Mouse (Mus musculus) forebrain, embryonic 16.5 days (tissue): ENCODE measurements at regions not wholly inside any gene's neighbourhood (a gene's known extent, or its start where the extent isn't known, plus 50 kb on each side); places are given as distances from the start of the nearest gene placed in this dataset.

Experiments used
- ATAC-seq: fragments of 200-750 bp; cut with Nextera tagmentation; 2 replicates; pipeline ENCODE4 v1.8.0; 2017; ENCODE audit warnings: mild to moderate bottlenecking, moderate library complexity
- H3K27ac ChIP-seq: fragments of 300-500 bp; sonication (generic); 2 replicates; pipeline ENCODE4 v1.5.1; 2014; ENCODE audit warnings: low read length, control low read depth
- H3K27me3 ChIP-seq: fragments of 300-500 bp; sonication (generic); replicated peaks from 2 replicates; pipeline ENCODE4 v1.6.1; 2014; ENCODE audit warnings: low read length; ENCODE audit not compliant: control insufficient read depth, insufficient read depth
- H3K36me3 ChIP-seq: fragments of 300-500 bp; sonication (generic); 2 replicates; pipeline ENCODE4 v1.6.1; 2014; ENCODE audit not compliant: control insufficient read depth, insufficient read depth
- H3K4me1 ChIP-seq: fragments of 300-500 bp; sonication (generic); replicated peaks from 2 replicates; pipeline ENCODE4 v1.6.1; 2014; ENCODE audit warnings: low read length; ENCODE audit not compliant: control insufficient read depth, insufficient read depth
- H3K4me2 ChIP-seq: fragments of 300-500 bp; sonication (generic); 2 replicates; pipeline ENCODE4 v1.6.1; 2014; ENCODE audit warnings: mild to moderate bottlenecking, low read length, control low read depth
- H3K4me3 ChIP-seq: fragments of 300-500 bp; sonication (generic); replicated peaks from 2 replicates; pipeline ENCODE4 v1.5.1; 2014; ENCODE audit warnings: mild to moderate bottlenecking, low read length, control low read depth
- H3K9ac ChIP-seq: fragments of 300-500 bp; sonication (generic); replicated peaks from 2 replicates; pipeline ENCODE4 v1.6.1; 2014; ENCODE audit warnings: low read depth, low read length, control low read depth
- H3K9me3 ChIP-seq: fragments of 300-500 bp; sonication (generic); 2 replicates; pipeline ENCODE4 v1.6.1; 2016; ENCODE audit warnings: low read length; ENCODE audit not compliant: control insufficient read depth
- WGBS: fragments of 180-500 bp; shearing (Covaris S2); extraction: QIAGEN DNeasy Blood & Tissue Kit; methylation state at CpG from one replicate; pipeline ENCODE4 v1.1.7; 2014; 5-methylcytosine and 5-hydroxymethylcytosine counted together

- no peak overlapping the region for H3K4me3 ChIP-seq
- no peak for ATAC-seq
- no peaks in the 10 kb centered on the region for H3K36me3 ChIP-seq
- no peak overlapping the region for H3K4me2 ChIP-seq
- no peak overlapping the region for H3K9ac ChIP-seq
- H3K9me3 ChIP-seq: no peaks in the 10 kb centered on the region
- peaks cover 2% of the 10 kb centered on the region; the same call in 1 of the 2 replicates for H3K4me1 ChIP-seq
- no peak overlapping the region for H3K27ac ChIP-seq
- 19% methylated on average over 1 of the region's 1 CpGs for whole genome bisulfite sequencing
- no peaks in the 10 kb centered on the region for H3K27me3 ChIP-seq
Observed at GRCm38 (mm10) chr6:49523184-49523583, 127.8 kb downstream of the Stk31 start.

GRCm38 (mm10) chr6:49523696-49524095, 128.3 kb downstream of the Stk31 start:
- no peaks in the 10 kb centered on the region for H3K9me3 ChIP-seq
- no peak overlapping the region for H3K9ac ChIP-seq
- H3K4me1 ChIP-seq: peaks cover 2% of the 10 kb centered on the region; the same call in 1 of the 2 replicates
- H3K36me3 ChIP-seq: no peaks in the 10 kb centered on the region
- ATAC-seq: no peak
- H3K4me3 ChIP-seq: no peak overlapping the region
- H3K27me3 ChIP-seq: no peaks in the 10 kb centered on the region
- WGBS: 94% methylated on average over 7 of the region's 7 CpGs
- H3K27ac ChIP-seq: no peak overlapping the region
- no peak overlapping the region for H3K4me2 ChIP-seq

GRCm38 (mm10) chr6:49533956-49534355, 138.6 kb downstream of the Stk31 start:
- H3K27ac ChIP-seq: 0 out of 2 replicates have a peak overlapping the region, but pooled peaks have one; percentile 10
- H3K4me2 ChIP-seq: no peak overlapping the region
- no peak overlapping the region for H3K4me3 ChIP-seq
- H3K9me3 ChIP-seq: no peaks in the 10 kb centered on the region
- no peaks in the 10 kb centered on the region for H3K27me3 ChIP-seq
- 91% methylated on average over 7 of the region's 9 CpGs for WGBS
- H3K36me3 ChIP-seq: no peaks in the 10 kb centered on the region
- H3K4me1 ChIP-seq: 0 out of 2 replicates have a peak, but pooled peaks cover 3% of the 10 kb centered on the region
- no peak for ATAC-seq
- H3K9ac ChIP-seq: no peak overlapping the region

GRCm38 (mm10) chr6:49534551-49534950, 139.1 kb downstream of the Stk31 start:
- Histone ChIP-seq H3K36me3 (no peaks in the 10 kb centered on the region), H3K27me3 (no peaks in the 10 kb centered on the region), H3K9ac (no peak overlapping the region), H3K4me2 (no peak overlapping the region), H3K4me1 (0 out of 2 replicates have a peak, but pooled peaks cover 3% of the 10 kb centered on the region), H3K9me3 (no peaks in the 10 kb centered on the region), H3K27ac (peak overlapping the region; percentile 72), H3K4me3 (no peak overlapping the region)
- ATAC-seq: peak; percentile 68; the same call in 1 of the 2 replicates
- 43% methylated on average over 3 of the region's 3 CpGs for WGBS

GRCm38 (mm10) chr6:49544946-49545345, 149.5 kb downstream of the Stk31 start:
- Histone ChIP-seq H3K9me3 (no peaks in the 10 kb centered on the region), H3K9ac (no peak overlapping the region), H3K4me1 (no peaks in the 10 kb centered on the region), H3K36me3 (no peaks in the 10 kb centered on the region), H3K27ac (no peak overlapping the region), H3K4me2 (no peak overlapping the region), H3K27me3 (no peaks in the 10 kb centered on the region), H3K4me3 (no peak overlapping the region)
- WGBS: 89% methylated on average over 7 of the region's 7 CpGs
- no peak for ATAC-seq

- no peak overlapping the region for H3K4me3 ChIP-seq
- no peaks in the 10 kb centered on the region for H3K9me3 ChIP-seq
- no peaks in the 10 kb centered on the region for H3K27me3 ChIP-seq
- no peak overlapping the region for H3K4me2 ChIP-seq
- no peak for ATAC-seq
- 85% methylated on average over 10 of the region's 10 CpGs for WGBS
- no peak overlapping the region for H3K9ac ChIP-seq
- H3K36me3 ChIP-seq: no peaks in the 10 kb centered on the region
- no peak overlapping the region for H3K27ac ChIP-seq
- H3K4me1 ChIP-seq: no peaks in the 10 kb centered on the region
Observed at GRCm38 (mm10) chr6:49555069-49555468, 159.7 kb downstream of the Stk31 start.

- WGBS: 55% methylated on average over 1 of the region's 1 CpGs
- Histone ChIP-seq H3K4me3 (no peak overlapping the region), H3K27ac (peak overlapping the region; percentile 71), H3K9ac (no peak overlapping the region), H3K36me3 (no peaks in the 10 kb centered on the region), H3K4me1 (no peaks in the 10 kb centered on the region), H3K9me3 (no peaks in the 10 kb centered on the region), H3K4me2 (no peak overlapping the region), H3K27me3 (no peaks in the 10 kb centered on the region)
- peak; percentile 75 for ATAC-seq
Observed at GRCm38 (mm10) chr6:49558508-49558907, 163.1 kb downstream of the Stk31 start.

GRCm38 (mm10) chr6:49559112-49559511, 163.7 kb downstream of the Stk31 start:
- WGBS: 76% methylated on average over 11 of the region's 11 CpGs
- H3K4me2 ChIP-seq: no peak overlapping the region
- H3K9ac ChIP-seq: no peak overlapping the region
- peak overlapping the region; percentile 71 for H3K27ac ChIP-seq
- H3K4me3 ChIP-seq: no peak overlapping the region
- ATAC-seq: peak; percentile 31; the same call in 1 of the 2 replicates
- H3K27me3 ChIP-seq: no peaks in the 10 kb centered on the region
- no peaks in the 10 kb centered on the region for H3K4me1 ChIP-seq
- H3K9me3 ChIP-seq: no peaks in the 10 kb centered on the region
- no peaks in the 10 kb centered on the region for H3K36me3 ChIP-seq

GRCm38 (mm10) chr6:49578340-49578739, 182.9 kb downstream of the Stk31 start:
- Histone ChIP-seq H3K9me3 (no peaks in the 10 kb centered on the region), H3K27me3 (no peaks in the 10 kb centered on the region), H3K4me3 (no peak overlapping the region), H3K27ac (no peak overlapping the region), H3K4me1 (0 out of 2 replicates have a peak, but pooled peaks cover 2% of the 10 kb centered on the region), H3K9ac (no peak overlapping the region), H3K4me2 (no peak overlapping the region), H3K36me3 (no peaks in the 10 kb centered on the region)
- 70% methylated on average over 6 of the region's 6 CpGs for WGBS
- no peak for ATAC-seq

- Histone ChIP-seq H3K36me3 (no peaks in the 10 kb centered on the region), H3K4me3 (no peak overlapping the region), H3K9me3 (no peaks in the 10 kb centered on the region), H3K4me1 (0 out of 2 replicates have a peak, but pooled peaks cover 2% of the 10 kb centered on the region), H3K27ac (no peak overlapping the region), H3K27me3 (no peaks in the 10 kb centered on the region), H3K4me2 (no peak overlapping the region), H3K9ac (no peak overlapping the region)
- no peak for ATAC-seq
- WGBS: 50% methylated on average over 4 of the region's 4 CpGs
Observed at GRCm38 (mm10) chr6:49579691-49580090, 184.3 kb downstream of the Stk31 start.
